Mouse (Mus musculus): Measurements from ENCODE around the gene Nlrc3. TPM values are rescaled to one million over a fixed set of nuclear protein-coding genes. Genes with fewer than 3 reads are reported as not detected.
"Not testable (repeated sequence)": the region's sequence is repeated elsewhere in the genome, so short reads cannot be mapped to it uniquely, and the experiment has no call there.

The Nlrc3 gene
- 1 to 10 TPM; 1.2 to 2.0 (median 1.5) TPM for total RNA-seq (2022)

- DNase-seq (ENCODE audit: low spot score) = no peak
These were observed at the start of gene Nlrc3 for GRCm38 (mm10) chr16:3976251-3976671. Nlrc3 (minus strand) TSS chr16:3976632.

- DNase-seq (ENCODE audit: low spot score) = no peak
These were observed 46.3 kb upstream of the Nlrc3 start for GRCm38 (mm10) chr16:4022719-4023118.

- no peak for DNase-seq (ENCODE audit: low spot score)
These were observed 44.8 kb upstream of the Nlrc3 start for GRCm38 (mm10) chr16:4021241-4021640.

- not testable (repeated sequence) for DNase-seq (ENCODE audit: low spot score)
These were observed 41.0 kb upstream of the Nlrc3 start for GRCm38 (mm10) chr16:4017466-4017865.

- not testable (repeated sequence) for DNase-seq (ENCODE audit: low spot score)
These were observed 40.4 kb upstream of the Nlrc3 start for GRCm38 (mm10) chr16:4016786-4017185.

GRCm38 (mm10) chr16:4014040-4014668 lies 37.7 kb upstream of the Nlrc3 start:
- DNase-seq (ENCODE audit: low spot score) = no peak

- no peak for DNase-seq (ENCODE audit: low spot score)
These were observed 36.6 kb upstream of the Nlrc3 start for GRCm38 (mm10) chr16:4012882-4013570.

GRCm38 (mm10) chr16:4003489-4004398 lies 27.3 kb upstream of the Nlrc3 start, which contains the start of gene Slx4:
Slx4 (minus strand) TSS chr16:4003770.
- peak; percentile 93 for DNase-seq (ENCODE audit: low spot score)

- no peak for DNase-seq (ENCODE audit: low spot score)
These were observed 12.0 kb upstream of the Nlrc3 start for GRCm38 (mm10) chr16:3988410-3988809.

GRCm38 (mm10) chr16:3983146-3983700 lies 6.8 kb upstream of the Nlrc3 start:
- no peak for DNase-seq (ENCODE audit: low spot score)

- DNase-seq (ENCODE audit: low spot score) = no peak
These were observed 5.7 kb upstream of the Nlrc3 start for GRCm38 (mm10) chr16:3982173-3982572.

GRCm38 (mm10) chr16:3976712-3977111 lies 280 bp upstream of the Nlrc3 start:
- DNase-seq (ENCODE audit: low spot score) = no peak

GRCm38 (mm10) chr16:3975658-3976057 lies 774 bp downstream of the Nlrc3 start:
- no peak for DNase-seq (ENCODE audit: low spot score)

- DNase-seq (ENCODE audit: low spot score) = not testable (repeated sequence)
These were observed 2.0 kb downstream of the Nlrc3 start for GRCm38 (mm10) chr16:3974456-3974855.

- no peak for DNase-seq (ENCODE audit: low spot score)
These were observed 10.9 kb downstream of the Nlrc3 start for GRCm38 (mm10) chr16:3965534-3965933.

GRCm38 (mm10) chr16:3964990-3965389 lies 11.4 kb downstream of the Nlrc3 start:
- DNase-seq (ENCODE audit: low spot score) = no peak

- peak; percentile 55 for DNase-seq (ENCODE audit: low spot score)
These were observed 17.2 kb downstream of the Nlrc3 start for GRCm38 (mm10) chr16:3959261-3959660.

- DNase-seq (ENCODE audit: low spot score) = peak; percentile 40
These were observed 20.1 kb downstream of the Nlrc3 start for GRCm38 (mm10) chr16:3956369-3956768.

GRCm38 (mm10) chr16:3951141-3951540 lies 25.3 kb downstream of the Nlrc3 start:
- DNase-seq (ENCODE audit: low spot score) = no peak

GRCm38 (mm10) chr16:3934701-3935100 lies 41.7 kb downstream of the Nlrc3 start:
- DNase-seq (ENCODE audit: low spot score) = no peak

GRCm38 (mm10) chr16:3934091-3934490 lies 42.3 kb downstream of the Nlrc3 start:
- no peak for DNase-seq (ENCODE audit: low spot score)

- DNase-seq (ENCODE audit: low spot score) = no peak
These were observed 42.9 kb downstream of the Nlrc3 start for GRCm38 (mm10) chr16:3933536-3933935.
